Mouse (Mus musculus) forebrain, embryonic 14.5 days (tissue): ENCODE results near the gene Nucks1. TPM values are rescaled to one million over a fixed set of nuclear protein-coding genes. Genes with fewer than 3 reads are reported as not detected.

ENCODE experiments used
- ATAC-seq: fragments of 200-750 bp; cut with Nextera tagmentation; 2 replicates; pipeline ENCODE4 v1.8.0; 2017; ENCODE audit warnings: mild to moderate bottlenecking, moderate library complexity
- DNase-seq: peaks from one replicate; pipeline ENCODE4 v3.0.0-alpha.2; 2015; ENCODE audit warnings: low spot score
- H3K27ac ChIP-seq: fragments of 300-500 bp; sonication (generic); 2 replicates; pipeline ENCODE4 v1.5.1; 2014; ENCODE audit warnings: low read depth, mild to moderate bottlenecking, control low read depth, low read length, moderate library complexity
- H3K27me3 ChIP-seq: fragments of 300-500 bp; sonication (generic); replicated peaks from 2 replicates; pipeline ENCODE4 v1.6.1; 2014; ENCODE audit warnings: low read length, control low read depth, mixed read lengths; ENCODE audit not compliant: control insufficient read depth, insufficient read depth
- H3K36me3 ChIP-seq: fragments of 300-500 bp; sonication (generic); 2 replicates; pipeline ENCODE4 v1.6.1; 2014; ENCODE audit warnings: low read length, control low read depth; ENCODE audit not compliant: control insufficient read depth, insufficient read depth
- H3K4me1 ChIP-seq: fragments of 300-500 bp; sonication (generic); 2 replicates; pipeline ENCODE4 v1.6.1; 2014; ENCODE audit warnings: antibody characterized with exemption, low read length, control low read depth; ENCODE audit not compliant: control insufficient read depth, insufficient read depth
- H3K4me2 ChIP-seq: fragments of 300-500 bp; sonication (generic); 2 replicates; pipeline ENCODE4 v1.6.1; 2014; ENCODE audit warnings: mild to moderate bottlenecking, control low read depth, low read length
- H3K4me3 ChIP-seq: fragments of 300-500 bp; sonication (generic); 2 replicates; pipeline ENCODE4 v1.5.1; 2014; ENCODE audit warnings: low read depth, low read length, control low read depth
- H3K9ac ChIP-seq: fragments of 300-500 bp; sonication (generic); 2 replicates; pipeline ENCODE4 v1.6.1; 2014; ENCODE audit warnings: mild to moderate bottlenecking, low read length, control low read depth, moderate library complexity
- H3K9me3 ChIP-seq: fragments of 300-500 bp; sonication (generic); replicated peaks from 2 replicates; pipeline ENCODE4 v1.6.1; 2016; ENCODE audit warnings: low read length, control low read depth, mixed read lengths; ENCODE audit not compliant: control insufficient read depth
- WGBS: fragments of 180-500 bp; shearing (Covaris S2); extraction: QIAGEN DNeasy Blood & Tissue Kit; methylation state at CpG from one replicate; pipeline ENCODE4 v1.1.7; 2014; 5-methylcytosine and 5-hydroxymethylcytosine counted together
- polyA plus RNA-seq: library from polyadenylated mRNA; unstranded; fragments of >200 nt; fragmentation: Nextera tagmentation; extraction: Ambion mirVana; gene quantifications from 2 replicates; pipeline ENCODE4 v1.2.1, GENCODE M21; 2014

The Nucks1 gene
- polyA plus RNA-seq, 1 experiment from 2014 or later = 37.4 TPM

DNA sequence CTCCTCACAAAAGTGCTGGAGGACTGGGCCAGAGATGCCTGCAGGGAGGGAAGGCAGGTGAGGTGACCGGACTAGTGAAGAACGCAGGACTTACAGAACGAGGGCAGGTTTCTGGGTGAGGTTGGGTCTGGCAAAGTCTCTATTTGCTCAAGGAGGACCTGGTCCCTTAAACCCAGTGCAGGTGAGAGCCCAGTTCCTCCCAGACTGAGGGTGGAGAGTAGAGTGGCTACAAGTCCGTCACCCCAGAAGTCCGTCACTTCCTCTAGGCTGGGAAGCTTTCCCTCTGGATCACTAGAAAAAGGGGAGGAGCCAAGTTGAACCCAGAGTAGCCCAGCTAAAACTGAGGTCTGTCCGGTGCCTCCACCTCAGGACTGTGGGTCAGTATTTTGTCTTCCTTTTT is 63.7 kb downstream of the Nucks1 start:
- no peak for ATAC-seq
- Histone ChIP-seq H3K4me1 (peaks cover 25% of the 10 kb centered on the region), H3K9ac (no peak overlapping the region), H3K4me2 (no peak overlapping the region), H3K36me3 (no peaks in the 10 kb centered on the region), H3K4me3 (no peak overlapping the region), H3K27ac (no peak overlapping the region), H3K27me3 (no peaks in the 10 kb centered on the region), H3K9me3 (no peaks in the 10 kb centered on the region)
- DNase-seq = no peak
- 72% methylated on average over 6 of the region's 6 CpGs for WGBS

DNA sequence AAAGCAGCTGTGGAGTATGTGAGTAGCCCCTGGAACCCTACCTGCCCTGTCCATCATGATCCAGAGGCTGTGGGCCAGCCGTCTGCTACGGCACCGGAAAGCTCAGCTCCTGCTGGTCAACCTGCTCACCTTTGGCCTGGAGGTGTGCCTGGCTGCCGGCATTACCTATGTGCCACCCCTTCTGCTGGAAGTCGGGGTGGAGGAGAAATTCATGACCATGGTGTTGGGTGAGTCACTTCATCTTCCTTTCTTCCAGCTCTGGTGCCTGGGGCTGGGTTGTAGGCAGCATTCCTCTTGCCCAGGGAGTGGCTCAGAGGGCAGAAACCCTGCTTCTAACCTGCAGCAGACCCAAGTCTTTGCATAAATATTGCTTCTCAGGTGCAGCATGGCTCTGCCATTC is 66.6 kb downstream of the Nucks1 start:
- no peak overlapping the region for H3K4me3 ChIP-seq
- DNase-seq (no peak), ATAC-seq (no peak)
- WGBS = 88% methylated on average over 5 of the region's 5 CpGs
- H3K36me3 ChIP-seq = no peaks in the 10 kb centered on the region
- no peak overlapping the region for H3K4me2 ChIP-seq
- H3K27me3 ChIP-seq = no peaks in the 10 kb centered on the region
- H3K9ac ChIP-seq = no peak overlapping the region
- H3K9me3 ChIP-seq = no peaks in the 10 kb centered on the region
- H3K27ac ChIP-seq = no peak overlapping the region
- peaks cover 12% of the 10 kb centered on the region; the same call in 1 of the 2 replicates for H3K4me1 ChIP-seq

DNA sequence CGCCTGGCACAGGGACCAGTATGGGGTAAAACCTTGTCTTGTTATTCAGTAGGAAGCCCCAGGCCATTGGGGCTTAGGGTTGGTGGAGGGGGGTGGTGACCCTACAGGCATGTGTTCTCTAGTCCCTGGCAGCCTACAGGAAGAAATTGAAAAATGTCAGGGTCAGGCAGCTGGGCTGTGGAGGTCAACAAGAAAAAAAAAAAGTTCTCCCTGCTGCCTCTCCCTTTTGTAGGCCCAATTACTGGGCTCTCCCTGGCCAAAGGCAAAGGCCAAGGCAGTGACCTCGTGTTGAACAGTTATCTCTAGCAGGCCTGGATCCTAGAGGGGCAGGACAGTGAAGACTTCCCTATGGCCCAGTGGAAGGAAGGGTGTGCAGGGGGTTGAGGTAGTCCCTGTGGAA is 70.1 kb downstream of the Nucks1 start:
- Histone ChIP-seq H3K27ac (no peak overlapping the region), H3K4me3 (no peak overlapping the region), H3K4me2 (no peak overlapping the region), H3K27me3 (no peaks in the 10 kb centered on the region), H3K9ac (no peak overlapping the region), H3K4me1 (no peaks in the 10 kb centered on the region), H3K9me3 (no peaks in the 10 kb centered on the region), H3K36me3 (no peaks in the 10 kb centered on the region)
- DNase-seq (no peak), ATAC-seq (no peak)
- 46% methylated on average over 2 of the region's 2 CpGs for WGBS

DNA sequence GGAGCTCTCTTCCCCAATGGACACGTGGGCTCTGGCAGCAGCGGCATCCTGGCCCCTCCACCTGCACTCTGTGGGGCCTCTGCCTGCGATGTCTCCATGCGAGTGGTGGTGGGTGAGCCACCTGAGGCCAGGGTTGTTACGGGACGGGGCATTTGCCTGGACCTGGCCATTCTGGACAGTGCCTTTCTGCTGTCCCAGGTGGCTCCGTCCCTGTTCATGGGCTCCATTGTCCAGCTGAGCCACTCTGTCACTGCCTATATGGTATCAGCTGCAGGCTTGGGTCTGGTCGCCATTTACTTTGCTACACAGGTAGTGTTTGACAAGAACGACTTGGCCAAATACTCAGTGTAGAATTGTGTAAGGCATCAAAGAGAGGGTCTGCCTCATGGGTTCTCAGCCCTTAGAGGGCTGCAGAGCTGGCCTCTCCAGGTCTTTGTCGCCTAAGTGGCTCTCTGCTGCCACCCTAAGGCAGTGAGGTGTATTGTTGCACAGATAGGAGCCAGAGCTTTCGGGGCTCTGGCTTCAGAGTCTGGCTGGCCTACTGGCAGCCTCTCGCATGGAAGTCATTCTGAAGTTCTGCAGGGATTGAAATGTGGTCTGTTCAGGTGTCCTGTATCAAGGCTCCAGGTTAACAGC is 71.2 kb downstream of the Nucks1 start:
- 47% methylated on average over 12 of the region's 12 CpGs for WGBS
- ATAC-seq = peak; percentile 77
- DNase-seq = peak; percentile 86

DNA sequence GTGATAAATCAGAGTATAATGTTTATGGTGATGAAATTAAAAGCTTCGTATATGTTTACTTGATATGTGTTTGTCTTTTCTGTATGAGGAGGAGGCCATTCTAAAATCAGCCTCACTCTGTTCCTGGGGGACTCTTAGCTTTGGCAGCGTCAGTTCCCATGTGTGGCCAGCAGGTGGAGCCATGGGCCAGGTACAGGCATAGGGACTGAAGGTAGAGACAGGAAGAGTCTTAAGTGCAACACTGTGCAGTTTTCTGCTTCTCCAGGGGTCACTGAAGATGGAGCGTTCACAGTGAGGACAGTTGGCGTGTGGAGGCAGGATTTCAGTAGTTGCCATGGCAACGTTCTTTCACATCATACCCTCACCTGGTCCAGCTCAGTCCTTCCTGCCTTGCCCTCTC is 72.6 kb downstream of the Nucks1 start:
- Histone ChIP-seq H3K4me3 (no peak overlapping the region), H3K27me3 (no peaks in the 10 kb centered on the region), H3K4me1 (no peaks in the 10 kb centered on the region), H3K9me3 (no peaks in the 10 kb centered on the region), H3K4me2 (no peak overlapping the region), H3K27ac (no peak overlapping the region), H3K9ac (no peak overlapping the region), H3K36me3 (no peaks in the 10 kb centered on the region)
- DNase-seq (peak; percentile 76), ATAC-seq (peak; percentile 56; the same call in 1 of the 2 replicates)
- WGBS = 25% methylated on average over 5 of the region's 5 CpGs

More for the DNA sequence above, 71.2 kb downstream of the Nucks1 start:
- no peak overlapping the region for H3K4me3 ChIP-seq
- H3K4me2 ChIP-seq = no peak overlapping the region
- no peak overlapping the region for H3K9ac ChIP-seq
- H3K9me3 ChIP-seq = no peaks in the 10 kb centered on the region
- no peak overlapping the region for H3K27ac ChIP-seq
- H3K4me1 ChIP-seq = no peaks in the 10 kb centered on the region
- H3K36me3 ChIP-seq = no peaks in the 10 kb centered on the region
- no peaks in the 10 kb centered on the region for H3K27me3 ChIP-seq

DNA sequence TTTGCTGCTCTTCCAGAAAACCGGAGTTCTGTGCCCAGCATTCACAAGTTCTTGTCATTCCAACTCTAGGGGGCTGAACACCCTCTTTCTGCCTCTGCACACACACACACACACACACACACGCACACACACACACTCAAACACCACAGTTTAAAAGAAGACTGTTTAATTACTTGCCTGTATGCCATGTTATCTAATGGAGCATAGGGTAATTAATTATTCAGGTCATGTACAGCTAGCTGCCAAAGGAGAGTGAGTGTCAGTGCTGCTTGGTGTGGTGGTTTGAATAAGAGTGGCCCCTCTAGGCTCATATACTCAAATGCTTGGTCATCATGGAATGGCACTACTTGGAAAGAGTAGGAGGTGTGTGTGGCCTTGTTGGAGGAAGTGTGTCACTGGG is 73.5 kb downstream of the Nucks1 start:
- no peak overlapping the region for H3K27ac ChIP-seq
- WGBS = 61% methylated on average over 2 of the region's 2 CpGs
- H3K27me3 ChIP-seq = no peaks in the 10 kb centered on the region
- DNase-seq (no peak), ATAC-seq (no peak)
- no peaks in the 10 kb centered on the region for H3K9me3 ChIP-seq
- H3K4me1 ChIP-seq = no peaks in the 10 kb centered on the region
- no peak overlapping the region for H3K4me2 ChIP-seq
- H3K4me3 ChIP-seq = no peak overlapping the region
- H3K36me3 ChIP-seq = no peaks in the 10 kb centered on the region
- H3K9ac ChIP-seq = no peak overlapping the region

Other genes starting within 250 kb of the Nucks1 start
- 0.98 and 1.1 TPM in 2 replicates for gene Rab7b, start 221.8 kb upstream of the Nucks1 start, polyA plus RNA-seq
- 0.04 and 0.12 TPM in 2 replicates for gene Slc26a9, start 166.5 kb upstream of the Nucks1 start, polyA plus RNA-seq
- gene Pm20d1, start 113.2 kb upstream of the Nucks1 start, polyA plus RNA-seq = 0.31 and 0.42 TPM in 2 replicates
- gene Slc41a1, start 83.0 kb upstream of the Nucks1 start, polyA plus RNA-seq = 11.9 and 14.5 TPM in 2 replicates
- gene Rab29, start 43.3 kb upstream of the Nucks1 start, polyA plus RNA-seq = 8.2 and 9.3 TPM in 2 replicates
- gene Slc45a3, start 52.4 kb downstream of the Nucks1 start, polyA plus RNA-seq = 1.5 and 1.8 TPM in 2 replicates
- 14.8 and 17.0 TPM in 2 replicates for gene Elk4, start 97.1 kb downstream of the Nucks1 start, polyA plus RNA-seq
- 3.7 and 5.0 TPM in 2 replicates for gene Mfsd4a, start 157.5 kb downstream of the Nucks1 start, polyA plus RNA-seq
- gene Cdk18, start 229.2 kb downstream of the Nucks1 start, polyA plus RNA-seq = 0.31 and 0.69 TPM in 2 replicates